Mouse (Mus musculus): Measurements from ENCODE around the gene Wee2. TPM values are rescaled to one million over a fixed set of nuclear protein-coding genes. Genes with fewer than 3 reads are reported as not detected.
A peak's percentile ranks its signal among the peaks of the same experiment; 100 is the strongest.

Wee2 gene
- polyA plus RNA-seq, 1 experiment from 2014 or later, result not detected

DNA sequence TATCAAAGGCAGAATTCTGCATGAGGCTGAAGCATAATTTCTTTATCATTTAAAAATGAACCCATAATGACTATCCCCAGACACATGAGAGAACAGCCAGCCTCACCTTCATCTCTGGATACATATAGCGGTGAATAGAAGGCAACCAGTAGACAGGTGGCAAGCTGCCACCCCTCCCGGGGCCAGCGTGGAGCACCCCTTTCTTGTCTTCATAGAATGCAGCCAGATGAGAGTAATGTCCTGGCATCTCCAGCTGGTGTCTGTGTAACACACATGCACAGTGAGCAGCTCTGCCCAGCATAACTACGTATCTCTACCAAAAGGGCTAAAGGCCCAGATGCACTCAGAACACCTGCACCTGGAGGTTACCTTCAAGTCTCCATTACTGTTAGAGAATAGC is 20.5 kb upstream of the Wee2 start:
- no peak overlapping the region for H3K9ac ChIP-seq (ENCODE audit: low read length)
- no peaks in the 10 kb centered on the region for H3K9me3 ChIP-seq (replicated peaks; ENCODE audit: control insufficient read depth, low read length)
- H3K36me3 ChIP-seq (ENCODE audit: control insufficient read depth, insufficient read depth, low read length), result no peaks in the 10 kb centered on the region
- H3K4me2 ChIP-seq (ENCODE audit: low read depth, low read length), result no peak overlapping the region
- no peaks in the 10 kb centered on the region for H3K27me3 ChIP-seq (ENCODE audit: control insufficient read depth, insufficient read depth, low read length)
- 94% methylated on average over 4 of the region's 4 CpGs for WGBS
- H3K4me3 ChIP-seq (replicated peaks; ENCODE audit: low read length), result no peak overlapping the region
- no peak for ATAC-seq (ENCODE audit: insufficient read depth, low FRiP score)
- no peak overlapping the region for H3K27ac ChIP-seq (ENCODE audit: low read length)
- H3K4me1 ChIP-seq (ENCODE audit: control insufficient read depth, insufficient read depth, low read length), result no peaks in the 10 kb centered on the region

DNA sequence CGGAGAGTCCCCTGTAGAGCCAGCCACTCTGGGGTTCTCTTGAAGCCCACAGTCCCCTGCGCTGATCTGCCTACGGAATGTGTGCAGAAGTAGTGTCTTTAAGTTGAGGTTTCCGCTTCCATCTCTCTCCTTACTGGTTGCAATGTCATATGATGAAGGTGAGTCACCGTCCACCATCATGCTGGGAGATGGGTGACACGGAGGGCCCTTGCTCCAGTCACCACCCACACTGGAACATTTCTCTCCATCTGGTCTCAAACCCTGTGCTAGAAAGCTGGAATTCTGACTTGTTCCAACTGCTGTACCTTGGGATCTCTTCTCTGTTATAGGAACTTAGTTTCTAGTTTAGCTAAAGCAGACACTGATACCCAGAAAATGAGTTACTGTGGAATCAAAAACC is 17.8 kb upstream of the Wee2 start:
- H3K27ac ChIP-seq (ENCODE audit: low read length), result no peak overlapping the region
- H3K4me2 ChIP-seq (ENCODE audit: low read depth, low read length), result no peak overlapping the region
- H3K4me3 ChIP-seq (replicated peaks; ENCODE audit: low read length), result no peak overlapping the region
- no peaks in the 10 kb centered on the region for H3K36me3 ChIP-seq (ENCODE audit: control insufficient read depth, insufficient read depth, low read length)
- no peaks in the 10 kb centered on the region for H3K4me1 ChIP-seq (ENCODE audit: control insufficient read depth, insufficient read depth, low read length)
- H3K27me3 ChIP-seq (ENCODE audit: control insufficient read depth, insufficient read depth, low read length), result no peaks in the 10 kb centered on the region
- no peak for ATAC-seq (ENCODE audit: insufficient read depth, low FRiP score)
- H3K9ac ChIP-seq (ENCODE audit: low read length), result no peak overlapping the region
- 92% methylated on average over 6 of the region's 6 CpGs for WGBS
- H3K9me3 ChIP-seq (replicated peaks; ENCODE audit: control insufficient read depth, low read length), result no peaks in the 10 kb centered on the region

DNA sequence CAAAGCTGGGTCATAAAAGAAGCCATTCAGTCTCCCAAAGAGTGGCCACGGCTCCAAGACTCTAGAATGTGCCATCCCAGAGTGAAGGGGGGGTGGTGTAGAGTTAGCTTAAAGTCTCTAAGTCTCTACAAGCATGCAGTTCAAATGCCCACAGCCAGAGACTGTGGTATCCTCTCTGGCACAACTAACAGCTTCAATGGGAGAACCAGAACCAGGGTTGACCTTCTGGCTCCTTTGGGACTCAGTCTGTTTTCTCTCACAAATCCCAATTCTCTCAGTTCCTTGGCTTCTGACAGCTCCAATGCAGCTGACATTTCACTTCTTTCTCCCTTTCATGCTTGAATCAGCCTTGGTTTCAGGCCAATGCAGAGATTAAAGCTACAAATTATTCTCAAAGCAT is 15.9 kb upstream of the Wee2 start:
- Histone ChIP-seq H3K4me2 (ENCODE audit: low read depth, low read length) (no peak overlapping the region), H3K36me3 (ENCODE audit: control insufficient read depth, insufficient read depth, low read length) (no peaks in the 10 kb centered on the region)
- WGBS, result 73% methylated on average over 1 of the region's 1 CpGs

DNA sequence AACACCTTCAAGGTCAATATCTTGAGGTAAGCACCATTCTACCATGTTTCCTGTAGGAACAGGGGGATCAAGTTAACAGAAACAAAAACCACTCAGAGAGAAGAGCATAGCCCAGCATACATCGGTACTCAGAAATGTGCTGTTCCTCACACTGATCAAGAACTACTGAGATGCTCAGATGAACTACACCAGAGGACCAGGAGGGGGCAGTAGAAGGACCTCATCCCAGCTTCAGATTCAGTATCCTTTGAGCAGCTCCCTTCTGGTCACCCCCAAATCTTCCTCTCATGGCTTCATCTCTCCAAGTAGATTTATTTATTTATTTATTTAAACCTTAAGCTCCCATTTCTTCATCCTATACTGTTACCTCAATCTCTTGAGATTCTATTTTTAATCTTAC is 15.1 kb upstream of the Wee2 start:
- Histone ChIP-seq H3K27me3 (ENCODE audit: control insufficient read depth, insufficient read depth, low read length) (no peaks in the 10 kb centered on the region), H3K9me3 (replicated peaks; ENCODE audit: control insufficient read depth, low read length) (no peaks in the 10 kb centered on the region), H3K36me3 (ENCODE audit: control insufficient read depth, insufficient read depth, low read length) (no peaks in the 10 kb centered on the region), H3K27ac (ENCODE audit: low read length) (no peak overlapping the region), H3K9ac (ENCODE audit: low read length) (no peak overlapping the region), H3K4me3 (replicated peaks; ENCODE audit: low read length) (no peak overlapping the region), H3K4me2 (ENCODE audit: low read depth, low read length) (no peak overlapping the region), H3K4me1 (ENCODE audit: control insufficient read depth, insufficient read depth, low read length) (peaks cover 4% of the 10 kb centered on the region; the same call in 1 of the 2 replicates)
- 67% methylated on average over 1 of the region's 1 CpGs for WGBS
- ATAC-seq (ENCODE audit: insufficient read depth, low FRiP score), result no peak

More for the DNA sequence above, 15.9 kb upstream of the Wee2 start:
- Histone ChIP-seq H3K4me3 (replicated peaks; ENCODE audit: low read length) (no peak overlapping the region), H3K9me3 (replicated peaks; ENCODE audit: control insufficient read depth, low read length) (no peaks in the 10 kb centered on the region), H3K9ac (ENCODE audit: low read length) (no peak overlapping the region), H3K27me3 (ENCODE audit: control insufficient read depth, insufficient read depth, low read length) (no peaks in the 10 kb centered on the region), H3K4me1 (ENCODE audit: control insufficient read depth, insufficient read depth, low read length) (no peaks in the 10 kb centered on the region; the same call in 1 of the 2 replicates), H3K27ac (ENCODE audit: low read length) (no peak overlapping the region)
- ATAC-seq (ENCODE audit: insufficient read depth, low FRiP score), result no peak

DNA sequence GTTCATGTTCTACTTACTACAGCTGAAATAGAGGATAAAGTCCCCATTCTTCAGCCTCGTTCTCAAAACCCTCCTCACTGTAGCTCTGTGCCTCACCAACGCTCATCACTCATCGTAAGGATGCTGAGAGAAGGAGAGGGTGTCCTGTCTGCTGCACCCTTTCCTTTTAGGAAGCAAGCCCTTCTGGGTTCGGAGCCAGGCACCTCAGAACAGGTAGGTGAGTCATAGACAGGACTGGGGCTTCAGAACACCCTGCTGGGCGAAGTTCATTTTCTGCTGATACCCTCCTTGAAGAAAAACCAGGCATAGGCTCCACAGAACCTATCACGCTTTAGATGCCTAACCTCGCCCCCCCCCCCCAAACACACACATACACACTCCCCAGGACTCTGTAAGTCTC is 11.4 kb upstream of the Wee2 start:
- H3K36me3 ChIP-seq (ENCODE audit: control insufficient read depth, insufficient read depth, low read length), result no peaks in the 10 kb centered on the region
- no peak for ATAC-seq (ENCODE audit: insufficient read depth, low FRiP score)
- no peaks in the 10 kb centered on the region for H3K9me3 ChIP-seq (replicated peaks; ENCODE audit: control insufficient read depth, low read length)
- 79% methylated on average over 7 of the region's 7 CpGs for WGBS
- no peak overlapping the region for H3K4me2 ChIP-seq (ENCODE audit: low read depth, low read length)
- H3K27ac ChIP-seq (ENCODE audit: low read length), result no peak overlapping the region
- H3K9ac ChIP-seq (ENCODE audit: low read length), result no peak overlapping the region
- peaks cover 14% of the 10 kb centered on the region; the same call in 1 of the 2 replicates for H3K4me1 ChIP-seq (ENCODE audit: control insufficient read depth, insufficient read depth, low read length)
- no peak overlapping the region for H3K4me3 ChIP-seq (replicated peaks; ENCODE audit: low read length)
- H3K27me3 ChIP-seq (ENCODE audit: control insufficient read depth, insufficient read depth, low read length), result no peaks in the 10 kb centered on the region

DNA sequence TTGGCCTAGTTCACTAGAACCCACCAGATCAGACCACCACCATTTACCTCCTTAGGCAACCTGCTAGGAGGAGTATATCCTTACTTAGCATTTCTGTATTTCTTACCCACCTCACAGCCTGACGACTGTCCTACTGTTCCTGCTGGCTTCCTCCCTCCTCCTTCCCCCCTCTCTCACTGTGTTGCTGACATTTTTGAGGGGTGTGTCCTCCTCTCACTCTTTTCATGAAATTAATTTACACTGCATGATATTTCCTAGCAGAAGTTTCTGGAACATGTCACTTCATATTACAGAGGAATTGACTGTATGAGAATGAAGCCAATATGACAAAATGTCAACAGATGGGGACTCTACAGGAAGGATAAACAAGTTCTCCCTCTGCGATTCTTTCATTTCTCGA is 10.2 kb upstream of the Wee2 start:
- Histone ChIP-seq H3K27me3 (ENCODE audit: control insufficient read depth, insufficient read depth, low read length) (no peaks in the 10 kb centered on the region), H3K9me3 (replicated peaks; ENCODE audit: control insufficient read depth, low read length) (no peaks in the 10 kb centered on the region), H3K4me3 (replicated peaks; ENCODE audit: low read length) (no peak overlapping the region), H3K36me3 (ENCODE audit: control insufficient read depth, insufficient read depth, low read length) (no peaks in the 10 kb centered on the region), H3K27ac (ENCODE audit: low read length) (no peak overlapping the region), H3K4me2 (ENCODE audit: low read depth, low read length) (no peak overlapping the region), H3K9ac (ENCODE audit: low read length) (no peak overlapping the region), H3K4me1 (ENCODE audit: control insufficient read depth, insufficient read depth, low read length) (peaks cover 14% of the 10 kb centered on the region; the same call in 1 of the 2 replicates)
- ATAC-seq (ENCODE audit: insufficient read depth, low FRiP score), result no peak
- WGBS, result 53% methylated on average over 3 of the region's 3 CpGs

DNA sequence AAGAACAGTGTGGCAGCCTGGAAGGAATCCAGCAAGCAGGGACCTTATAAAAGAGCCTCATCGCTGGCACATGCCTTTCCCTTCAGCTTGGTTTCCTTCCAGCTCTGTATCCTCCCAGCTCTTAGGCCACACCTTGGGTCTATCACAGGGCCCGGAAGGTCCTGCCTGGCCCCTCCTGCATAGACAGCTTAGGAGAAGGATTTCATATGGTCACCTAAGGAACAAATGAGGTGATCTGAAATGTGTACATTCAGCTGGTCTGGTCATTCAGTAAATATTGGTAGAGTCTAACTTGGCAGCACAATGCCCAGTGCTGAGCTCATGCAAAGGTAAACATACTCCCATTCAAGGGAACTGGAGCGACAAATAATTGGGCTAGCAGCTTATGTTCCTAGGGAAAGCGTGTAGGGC is 9.4 kb upstream of the Wee2 start:
- 54% methylated on average over 4 of the region's 4 CpGs for WGBS
- no peaks in the 10 kb centered on the region for H3K36me3 ChIP-seq (ENCODE audit: control insufficient read depth, insufficient read depth, low read length)
- H3K27ac ChIP-seq (ENCODE audit: low read length), result peak overlapping the region; percentile 76; the same call in 1 of the 2 replicates
- H3K4me3 ChIP-seq (replicated peaks; ENCODE audit: low read length), result no peak overlapping the region
- H3K27me3 ChIP-seq (ENCODE audit: control insufficient read depth, insufficient read depth, low read length), result no peaks in the 10 kb centered on the region
- H3K4me1 ChIP-seq (ENCODE audit: control insufficient read depth, insufficient read depth, low read length), result peaks cover 17% of the 10 kb centered on the region
- H3K9ac ChIP-seq (ENCODE audit: low read length), result no peak overlapping the region
- H3K4me2 ChIP-seq (ENCODE audit: low read depth, low read length), result no peak overlapping the region
- ATAC-seq (ENCODE audit: insufficient read depth, low FRiP score), result peak; percentile 91
- H3K9me3 ChIP-seq (replicated peaks; ENCODE audit: control insufficient read depth, low read length), result no peaks in the 10 kb centered on the region

DNA sequence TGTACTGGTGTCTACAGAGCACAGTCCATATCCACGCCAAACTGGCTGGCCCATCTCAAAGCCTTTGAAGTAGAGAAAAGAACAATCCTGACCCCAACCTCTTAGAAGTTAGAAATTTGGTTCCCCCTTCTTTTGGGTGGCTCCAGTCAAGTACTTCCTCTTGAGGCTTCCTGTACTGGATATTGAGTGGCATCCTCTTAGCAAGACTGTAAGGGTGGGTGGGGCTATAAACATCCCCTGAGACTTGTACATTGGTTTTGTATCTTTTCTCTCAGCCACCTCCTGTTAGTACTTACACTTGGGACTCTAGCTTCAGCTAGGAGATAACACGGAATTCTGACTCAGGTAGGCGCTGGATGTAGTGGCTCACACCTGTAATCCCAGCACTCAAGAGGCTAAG is 8.6 kb upstream of the Wee2 start:
- H3K27me3 ChIP-seq (ENCODE audit: control insufficient read depth, insufficient read depth, low read length), result no peaks in the 10 kb centered on the region
- H3K9me3 ChIP-seq (replicated peaks; ENCODE audit: control insufficient read depth, low read length), result no peaks in the 10 kb centered on the region
- H3K4me2 ChIP-seq (ENCODE audit: low read depth, low read length), result no peak overlapping the region
- H3K27ac ChIP-seq (ENCODE audit: low read length), result peak overlapping the region; percentile 76
- no peak overlapping the region for H3K4me3 ChIP-seq (replicated peaks; ENCODE audit: low read length)
- H3K4me1 ChIP-seq (ENCODE audit: control insufficient read depth, insufficient read depth, low read length), result peaks cover 20% of the 10 kb centered on the region
- H3K36me3 ChIP-seq (ENCODE audit: control insufficient read depth, insufficient read depth, low read length), result no peaks in the 10 kb centered on the region
- H3K9ac ChIP-seq (ENCODE audit: low read length), result no peak overlapping the region
- no peak for ATAC-seq (ENCODE audit: insufficient read depth, low FRiP score)
- 86% methylated on average over 3 of the region's 3 CpGs for WGBS

DNA sequence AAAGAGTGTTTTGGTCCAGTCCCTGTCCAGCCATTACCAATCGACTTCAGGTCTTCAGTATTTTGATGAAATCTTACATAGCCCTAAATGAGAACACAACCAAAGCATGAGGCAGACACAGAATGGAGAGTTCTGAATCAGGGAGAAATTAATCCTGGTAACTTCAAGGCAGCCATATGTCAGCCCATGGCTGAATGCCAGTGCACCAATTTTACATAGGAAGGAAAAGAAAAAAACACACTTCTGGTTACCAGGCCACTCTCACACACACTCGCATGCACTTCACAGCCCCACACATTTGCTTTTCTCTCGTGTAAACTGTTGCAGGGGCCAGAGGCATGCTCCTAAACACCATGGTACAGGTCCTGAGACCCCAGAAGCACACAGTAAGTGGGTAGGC is 8.0 kb upstream of the Wee2 start:
- WGBS, result 57% methylated on average over 3 of the region's 3 CpGs

DNA sequence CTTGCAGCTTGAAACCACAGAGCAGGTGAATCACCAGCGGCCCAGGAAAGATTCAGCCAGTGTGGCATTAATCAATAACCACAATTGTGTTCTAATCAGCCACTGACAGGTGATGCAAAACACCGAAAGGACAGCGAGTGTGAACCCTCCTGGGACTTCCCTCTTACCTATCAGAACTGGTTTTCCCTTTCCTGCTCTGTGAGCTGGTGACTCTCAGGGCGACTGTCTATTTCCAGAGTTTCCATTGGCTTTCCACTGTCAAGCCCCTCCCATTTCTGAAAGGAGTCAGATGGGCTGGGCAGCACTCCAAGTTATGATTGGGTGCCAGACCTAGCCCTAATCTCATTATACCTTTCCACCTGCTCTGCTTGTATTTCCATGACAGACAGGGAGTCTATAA is 7.5 kb upstream of the Wee2 start:
- no peaks in the 10 kb centered on the region for H3K36me3 ChIP-seq (ENCODE audit: control insufficient read depth, insufficient read depth, low read length)
- 0 out of 2 replicates have a peak overlapping the region, but pooled peaks have one; percentile 76 for H3K27ac ChIP-seq (ENCODE audit: low read length)
- H3K9me3 ChIP-seq (replicated peaks; ENCODE audit: control insufficient read depth, low read length), result no peaks in the 10 kb centered on the region
- peaks cover 23% of the 10 kb centered on the region for H3K4me1 ChIP-seq (ENCODE audit: control insufficient read depth, insufficient read depth, low read length)
- no peak overlapping the region for H3K4me3 ChIP-seq (replicated peaks; ENCODE audit: low read length)
- 42% methylated on average over 4 of the region's 4 CpGs for WGBS
- H3K4me2 ChIP-seq (ENCODE audit: low read depth, low read length), result no peak overlapping the region
- no peak overlapping the region for H3K9ac ChIP-seq (ENCODE audit: low read length)
- no peaks in the 10 kb centered on the region for H3K27me3 ChIP-seq (ENCODE audit: control insufficient read depth, insufficient read depth, low read length)
- ATAC-seq (ENCODE audit: insufficient read depth, low FRiP score), result peak; percentile 48; the same call in 1 of the 2 replicates

More for the DNA sequence above, 8.0 kb upstream of the Wee2 start:
- Histone ChIP-seq H3K27ac (ENCODE audit: low read length) (peak overlapping the region; percentile 76), H3K27me3 (ENCODE audit: control insufficient read depth, insufficient read depth, low read length) (no peaks in the 10 kb centered on the region), H3K4me3 (replicated peaks; ENCODE audit: low read length) (no peak overlapping the region), H3K4me2 (ENCODE audit: low read depth, low read length) (no peak overlapping the region), H3K9ac (ENCODE audit: low read length) (no peak overlapping the region), H3K4me1 (ENCODE audit: control insufficient read depth, insufficient read depth, low read length) (peaks cover 20% of the 10 kb centered on the region), H3K9me3 (replicated peaks; ENCODE audit: control insufficient read depth, low read length) (no peaks in the 10 kb centered on the region), H3K36me3 (ENCODE audit: control insufficient read depth, insufficient read depth, low read length) (no peaks in the 10 kb centered on the region)
- ATAC-seq (ENCODE audit: insufficient read depth, low FRiP score), result no peak

Measured in stomach, embryonic 16.5 days (tissue).